Mouse (Mus musculus): ENCODE measurements at regions not wholly inside any gene's neighbourhood (a gene's known extent, or its start where the extent isn't known, plus 50 kb on each side); places are given as distances from the start of the nearest gene placed in this dataset.

GRCm38 (mm10) chr6:95202978-95203377, 85.9 kb downstream of the Kbtbd8 start:
- no peak for TF ChIP-seq CTCF (IDR thresholded peaks at IDR 0.05; ENCODE audit: control insufficient read depth, insufficient read depth, low read length)
- TF ChIP-seq POLR2A (IDR thresholded peaks at IDR 0.05; ENCODE audit: borderline replicate concordance, control insufficient read depth, low read depth, low read length) = no peak

All from bone marrow, adult 2 months (tissue).